Mouse (Mus musculus) liver, adult 2 months (tissue): Measurements from ENCODE around the gene Pdxk. TPM values are rescaled to one million over a fixed set of nuclear protein-coding genes. Genes with fewer than 3 reads are reported as not detected.
A peak's percentile ranks its signal among the peaks of the same experiment; 100 is the strongest.

Experiments
- DNase-seq: peaks from one replicate; pipeline ENCODE4 v3.0.0-alpha.2; 2011; ENCODE audit warnings: low read depth, low spot score; ENCODE audit errors: extremely low read depth
- H3K27ac ChIP-seq: fragments of 200-500 bp; replicated peaks from 2 replicates; pipeline ENCODE4 v1.5.1; 2012; ENCODE audit warnings: low read depth, mild to moderate bottlenecking, control low read depth, inconsistent platforms, low read length; ENCODE audit not compliant: insufficient read depth
- H3K27me3 ChIP-seq: fragments of 200-500 bp; 2 replicates; pipeline ENCODE4 v1.6.1; 2012; ENCODE audit warnings: mild to moderate bottlenecking, moderate library complexity, low read length, inconsistent platforms; ENCODE audit not compliant: control insufficient read depth, insufficient read depth
- H3K36me3 ChIP-seq: fragments of 200-500 bp; 2 replicates; pipeline ENCODE4 v1.6.1; 2012; ENCODE audit warnings: low read length, inconsistent platforms; ENCODE audit not compliant: control insufficient read depth, insufficient read depth
- H3K4me1 ChIP-seq: fragments of 200-500 bp; 2 replicates; pipeline ENCODE4 v1.6.1; 2011; ENCODE audit warnings: low read length; ENCODE audit not compliant: control insufficient read depth, insufficient read depth
- H3K4me3 ChIP-seq: fragments of 200-500 bp; 2 replicates; pipeline ENCODE4 v1.5.1; 2011; ENCODE audit warnings: low read depth, mild to moderate bottlenecking, control low read depth, low read length, moderate library complexity; ENCODE audit not compliant: insufficient read depth
- H3K79me2 ChIP-seq: fragments of 200-500 bp; 2 replicates; pipeline ENCODE4 v1.6.1; 2012; ENCODE audit warnings: inconsistent platforms, mild to moderate bottlenecking, low read length, moderate library complexity; ENCODE audit not compliant: control insufficient read depth, insufficient read depth
- H3K9ac ChIP-seq: fragments of 200-500 bp; 2 replicates; pipeline ENCODE4 v1.6.1; 2012; ENCODE audit warnings: low read depth, mild to moderate bottlenecking, control low read depth, inconsistent platforms, low read length
- CTCF ChIP-seq: fragments of 200-500 bp; IDR thresholded peaks from 2 replicates; pipeline ENCODE4 v1.5.1; 2011; ENCODE audit warnings: low read depth, low read length, control low read depth
- POLR2A ChIP-seq: fragments of 200-500 bp; IDR thresholded peaks from 2 replicates; pipeline ENCODE4 v1.6.1; 2011; ENCODE audit warnings: low read length, control low read depth; ENCODE audit not compliant: insufficient read depth; ENCODE audit errors: extremely low read depth
- WGBS: fragments of 180-500 bp; shearing (Covaris S2); methylation state at CpG from one replicate; pipeline ENCODE4 v1.1.7; 2018; 5-methylcytosine and 5-hydroxymethylcytosine counted together
- polyA plus RNA-seq: library from polyadenylated mRNA; depleted of rRNA; stranded (reverse); fragments of >200 nt; gene quantifications from 2 replicates; pipeline ENCODE4 v1.2.3, GENCODE M21; 2012
- total RNA-seq: library from RNA; depleted of rRNA; stranded (reverse); fragments of >200 nt; gene quantifications from 2 replicates; pipeline ENCODE4 v1.2.3, GENCODE M21; 2014

The Pdxk gene
- total and polyA plus RNA-seq, 2 experiments: 19.9 to 29.2 TPM

DNA sequence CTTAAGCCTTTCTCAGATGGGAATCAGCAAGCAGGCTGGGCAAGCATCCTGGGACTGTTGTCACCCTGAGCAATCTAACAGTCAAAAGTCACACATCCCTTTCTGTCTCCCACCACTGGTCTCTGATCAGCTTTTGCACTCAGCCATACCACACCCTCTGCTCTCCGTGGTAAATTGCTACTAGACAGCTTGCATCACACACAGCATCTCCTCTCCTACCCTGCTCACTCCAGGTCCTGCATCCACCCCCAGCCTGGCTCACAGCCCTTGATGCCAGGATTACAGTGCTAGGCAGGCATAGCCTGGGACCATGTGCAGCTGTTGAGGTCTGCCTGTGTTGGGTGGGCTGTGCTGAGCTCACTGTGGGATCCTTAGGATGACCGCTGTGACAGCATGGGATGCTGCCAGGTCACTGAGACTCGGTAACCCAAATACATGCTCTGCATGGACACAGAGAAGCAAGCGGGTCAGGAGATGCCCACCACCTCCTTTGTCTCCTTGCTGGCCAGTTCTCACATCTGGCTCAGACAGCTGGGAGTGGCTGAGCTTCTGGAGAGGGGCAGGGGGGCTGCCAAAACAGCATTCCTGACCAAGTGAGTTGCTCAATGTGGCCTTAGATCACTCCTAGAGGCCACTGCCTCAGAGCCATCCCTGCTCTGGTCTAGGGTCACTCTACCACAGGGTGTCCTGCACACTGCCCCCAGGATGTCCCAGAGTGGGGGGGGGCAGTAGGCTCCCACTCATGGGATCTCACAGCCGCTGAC, 6.2 kb downstream of the Pdxk start:
- Histone ChIP-seq H3K27me3 (no peaks in the 10 kb centered on the region), H3K36me3 (no peaks in the 10 kb centered on the region), H3K9ac (no peak overlapping the region), H3K4me1 (peaks cover 48% of the 10 kb centered on the region), H3K4me3 (no peak overlapping the region), H3K79me2 (peaks cover 22% of the 10 kb centered on the region; the same call in 1 of the 2 replicates), H3K27ac (peak overlapping the region; percentile 30)
- TF ChIP-seq POLR2A (no peak), CTCF (no peak)
- 47% methylated on average over 5 of the region's 5 CpGs for WGBS
- peak; percentile 59 for DNase-seq

DNA sequence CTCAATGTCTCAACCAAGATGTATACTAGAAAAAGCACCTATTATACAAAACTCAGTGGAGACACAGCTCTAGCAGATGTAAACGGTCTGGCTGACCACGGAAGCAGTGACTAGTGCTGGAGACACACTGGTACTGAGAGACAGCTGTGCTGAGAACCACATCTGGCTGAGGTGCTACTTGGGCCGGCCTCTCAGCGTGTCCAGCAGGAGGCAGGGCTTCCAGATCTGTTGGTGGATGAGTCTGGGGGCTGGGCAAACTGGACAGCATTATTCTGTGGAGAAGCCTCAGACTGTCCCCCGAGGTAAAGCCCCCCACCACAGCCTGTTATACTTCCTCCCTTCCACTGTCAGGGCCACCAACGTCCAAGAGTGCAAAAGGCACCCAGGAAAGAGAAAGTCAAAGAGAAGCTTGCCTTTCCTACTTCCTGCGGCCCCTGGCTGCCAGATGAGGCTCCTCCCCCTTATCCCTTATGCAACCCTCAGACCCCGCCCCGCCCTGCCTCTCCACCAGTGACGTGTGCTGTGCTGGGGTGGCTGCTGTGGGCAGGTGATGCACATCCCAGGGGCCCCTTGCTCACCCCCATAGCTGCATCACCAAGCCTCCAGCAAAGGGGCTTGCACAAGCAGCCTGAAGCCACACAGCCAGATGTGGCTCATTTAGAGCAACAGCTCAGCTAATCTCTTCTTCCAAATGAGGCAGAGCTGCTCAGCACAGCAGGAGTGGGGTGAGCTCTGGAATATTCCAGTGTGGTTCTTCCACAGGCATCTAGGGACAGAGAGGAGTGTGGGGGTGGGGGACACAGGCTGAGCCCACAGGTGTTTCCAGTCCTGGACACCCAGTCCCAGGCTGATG, 7.1 kb downstream of the Pdxk start:
- no peak overlapping the region for H3K4me3 ChIP-seq

DNA sequence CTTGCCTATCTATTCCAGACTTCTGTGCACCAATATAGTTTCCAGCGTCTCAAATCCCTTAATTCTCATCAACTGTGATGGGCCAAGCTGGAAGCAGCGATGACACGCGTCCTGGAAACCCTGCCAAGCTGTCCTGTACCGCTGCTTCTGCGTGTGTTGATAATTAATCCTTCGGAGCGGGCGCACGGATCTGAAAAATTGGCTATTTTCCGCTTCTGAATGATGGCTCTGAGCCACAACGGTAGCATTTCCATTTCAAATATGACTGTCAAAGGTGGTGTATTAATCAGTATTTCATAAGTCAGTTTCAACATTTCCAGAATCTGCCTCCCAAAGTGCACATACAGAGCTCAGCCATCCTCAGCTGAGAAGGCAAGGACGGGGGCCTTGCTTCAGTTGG, 8.1 kb downstream of the Pdxk start:
- H3K36me3 ChIP-seq: no peaks in the 10 kb centered on the region
- no peaks in the 10 kb centered on the region for H3K27me3 ChIP-seq
- 25% methylated on average over 13 of the region's 13 CpGs for WGBS
- H3K4me3 ChIP-seq: no peak overlapping the region
- peak; percentile 73 for DNase-seq
- no peak overlapping the region for H3K9ac ChIP-seq
- H3K27ac ChIP-seq: peak overlapping the region; percentile 61
- peaks cover 12% of the 10 kb centered on the region; the same call in 1 of the 2 replicates for H3K79me2 ChIP-seq
- no peak for TF ChIP-seq POLR2A
- TF ChIP-seq CTCF: no peak
- H3K4me1 ChIP-seq: peaks cover 45% of the 10 kb centered on the region

More for the DNA sequence above, 7.1 kb downstream of the Pdxk start:
- Histone ChIP-seq H3K36me3 (no peaks in the 10 kb centered on the region), H3K79me2 (peaks cover 22% of the 10 kb centered on the region; the same call in 1 of the 2 replicates), H3K4me1 (peaks cover 47% of the 10 kb centered on the region), H3K27me3 (no peaks in the 10 kb centered on the region), H3K9ac (peak overlapping the region; percentile 16; the same call in 1 of the 2 replicates), H3K27ac (peak overlapping the region; percentile 61)
- 16% methylated on average over 10 of the region's 10 CpGs for WGBS
- TF ChIP-seq CTCF: 0 out of 2 replicates have a peak, but pooled peaks have one; percentile 9
- no peak for TF ChIP-seq POLR2A
- peak; percentile 61 for DNase-seq

DNA sequence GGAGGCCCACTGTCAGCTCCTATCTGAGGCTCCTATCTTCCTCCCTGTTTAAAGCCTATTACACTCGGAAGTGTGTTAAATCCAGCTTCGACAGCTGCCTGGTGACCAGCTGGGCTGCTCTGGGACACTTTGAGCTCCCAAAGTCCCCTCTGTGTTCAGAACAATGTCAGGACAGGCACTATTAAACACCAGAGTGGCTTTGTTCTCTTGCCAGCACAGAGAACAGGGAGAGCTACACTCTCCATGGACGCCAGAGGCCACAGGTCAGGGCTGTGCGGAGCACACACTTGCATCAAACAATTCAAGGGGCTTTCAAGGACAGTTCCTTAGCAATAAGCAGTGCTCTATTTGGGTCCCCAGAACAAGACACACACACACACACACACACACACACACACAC, 12.1 kb downstream of the Pdxk start:
- Histone ChIP-seq H3K27me3 (no peaks in the 10 kb centered on the region), H3K9ac (no peak overlapping the region), H3K36me3 (peaks cover 22% of the 10 kb centered on the region; the same call in 1 of the 2 replicates), H3K4me1 (peaks cover 25% of the 10 kb centered on the region), H3K27ac (no peak overlapping the region), H3K4me3 (no peak overlapping the region), H3K79me2 (peaks cover 8% of the 10 kb centered on the region; the same call in 1 of the 2 replicates)
- TF ChIP-seq POLR2A (no peak), CTCF (no peak)
- DNase-seq: peak; percentile 56
- 52% methylated on average over 4 of the region's 4 CpGs for WGBS

DNA sequence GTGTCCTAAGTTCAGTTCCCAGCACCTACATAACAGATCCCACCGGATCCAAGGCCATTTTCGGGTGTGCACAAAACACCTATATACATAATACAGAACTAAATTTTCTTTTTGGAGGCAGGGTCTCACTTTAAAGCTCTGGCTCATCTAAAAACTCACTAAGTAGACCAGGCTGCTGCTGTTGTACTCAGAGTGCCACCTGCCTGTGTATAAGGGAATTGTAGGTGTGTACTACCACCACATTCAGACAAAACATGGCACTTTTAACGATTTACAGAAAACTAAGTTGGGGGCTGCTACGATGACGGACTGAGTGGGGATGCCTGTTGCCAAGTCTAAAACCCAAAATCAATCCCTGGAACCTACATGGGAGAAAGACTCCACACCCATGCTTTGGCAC, 14.0 kb downstream of the Pdxk start:
- 93% methylated on average over 5 of the region's 5 CpGs for WGBS
- Histone ChIP-seq H3K9ac (no peak overlapping the region), H3K79me2 (peaks cover 8% of the 10 kb centered on the region; the same call in 1 of the 2 replicates), H3K4me1 (peaks cover 14% of the 10 kb centered on the region), H3K36me3 (peaks cover 24% of the 10 kb centered on the region; the same call in 1 of the 2 replicates), H3K27me3 (no peaks in the 10 kb centered on the region), H3K27ac (no peak overlapping the region), H3K4me3 (no peak overlapping the region)
- DNase-seq: no peak
- TF ChIP-seq POLR2A (no peak), CTCF (no peak)
